In the genomic region with DNA sequence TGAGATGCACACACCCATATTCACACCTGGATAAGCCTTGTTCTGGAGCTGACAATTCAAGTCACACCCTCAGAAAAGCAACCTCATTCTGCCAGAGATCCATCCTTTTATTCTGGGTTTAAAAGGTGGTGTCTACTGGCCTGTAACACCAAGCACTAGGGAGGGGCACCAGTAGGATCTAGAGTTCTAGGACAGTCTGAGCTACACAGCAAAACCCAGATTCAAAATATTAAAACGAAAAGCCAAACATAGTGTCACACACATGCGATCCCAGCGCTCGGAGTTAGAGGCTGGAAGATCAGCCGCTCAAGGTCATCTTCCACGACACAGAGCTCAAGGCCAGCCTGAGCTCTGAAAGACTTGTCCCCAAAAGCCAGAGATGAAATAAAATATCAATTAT, we compare ENCODE assay signal across 33 mouse cellular contexts. TPM values are rescaled to one million over a fixed set of nuclear protein-coding genes. Genes with fewer than 3 reads are reported as not detected.
A peak's percentile ranks its signal among the peaks of the same experiment; 100 is the strongest.
DNase-seq lines count a peak whose midpoint lies in the region; ATAC-seq and TF ChIP-seq lines count a peak whose summit lies in the region.
"Had no signal": no experiment of that assay in that cellular context is flagged by ENCODE, and none has a peak within 500 bp of the region (broad histone marks: within the 10 kb centered on the region; RNA-seq: fewer than 3 reads in every experiment).

No protein-coding gene starts in this region.

- H3K4me2 ChIP-seq in heart, embryonic 13.5 days = peak overlapping the region; percentile 13
- peak overlapping the region; percentile 33 for H3K4me2 ChIP-seq in heart, embryonic 16.5 days (ENCODE audit: low read depth, low read length)
- H3K4me2 ChIP-seq: embryonic facial prominence, embryonic 13.5 days; forebrain, embryonic 12.5 days; forebrain, embryonic 15.5 days; hindbrain, embryonic 14.5 days had no signal

- 58% methylated on average over 6 of the region's 6 CpGs for WGBS in heart, embryonic 13.5 days
- 52% methylated on average over 6 of the region's 6 CpGs for WGBS in heart, embryonic 16.5 days
- 62% methylated on average over 6 of the region's 6 CpGs for WGBS in heart, adult 2 months

- H3K27ac ChIP-seq in heart, embryonic 13.5 days (replicated peaks) = peak overlapping the region; percentile 17; the same call in 1 of the 2 replicates
- H3K27ac ChIP-seq in heart, embryonic 16.5 days (ENCODE audit: low read length) = peak overlapping the region; percentile 26
- no peak overlapping the region; the same call in 1 of the 2 replicates for H3K27ac ChIP-seq in heart, adult 2 months
- H3K27ac ChIP-seq: embryonic facial prominence, embryonic 10.5 days; embryonic facial prominence, embryonic 13.5 days; forebrain, embryonic 12.5 days; forebrain, embryonic 15.5 days; hindbrain, embryonic 14.5 days; hindbrain, postnatal 0 days had no signal

- TF ChIP-seq POLR2A in heart, adult 2 months (IDR thresholded peaks at IDR 0.05; ENCODE audit: insufficient read depth, low read depth, low read length) = no peak

- ATAC-seq in heart, embryonic 13.5 days (ENCODE audit: extremely low read depth, insufficient number of reproducible peaks, low FRiP score, low TSS enrichment) = no peak
- no peak for ATAC-seq in heart, embryonic 16.5 days (replicated peaks; ENCODE audit: extremely low read depth, insufficient read depth, low FRiP score)
- ATAC-seq: forebrain, embryonic 15.5 days; hindbrain, postnatal 0 days; inflammation-experienced regulatory T-cells, adult 6 months; intestine, embryonic 16.5 days; Patski had no signal

- H3K4me1 ChIP-seq in heart, embryonic 13.5 days = peaks cover 58% of the 10 kb centered on the region
- H3K4me1 ChIP-seq in heart, embryonic 16.5 days (ENCODE audit: control insufficient read depth, insufficient read depth, low read length) = peaks cover 37% of the 10 kb centered on the region
- peaks cover 1% of the 10 kb centered on the region; the same call in 1 of the 2 replicates for H3K4me1 ChIP-seq in heart, adult 2 months (ENCODE audit: control insufficient read depth, insufficient read depth, low read length)
- H3K4me1 ChIP-seq: embryonic facial prominence, embryonic 10.5 days; embryonic facial prominence, embryonic 13.5 days; forebrain, embryonic 12.5 days; forebrain, embryonic 15.5 days had no signal

- peak overlapping the region; percentile 48 for H3K9ac ChIP-seq in heart, embryonic 13.5 days
- H3K9ac ChIP-seq in heart, embryonic 16.5 days (ENCODE audit: low read length) = peak overlapping the region; percentile 25
- no peak overlapping the region for H3K9ac ChIP-seq in heart, adult 2 months (ENCODE audit: low read depth, low read length)
- H3K9ac ChIP-seq: embryonic facial prominence, embryonic 13.5 days; forebrain, embryonic 12.5 days; forebrain, embryonic 15.5 days; hindbrain, embryonic 14.5 days had no signal

- TF ChIP-seq EP300 in heart, adult 2 months (IDR thresholded peaks at IDR 0.05; ENCODE audit: insufficient read depth, low read depth, low read length) = no peak

- H3K36me3 ChIP-seq in heart, embryonic 13.5 days = peaks cover 38% of the 10 kb centered on the region
- peaks cover 7% of the 10 kb centered on the region; the same call in 1 of the 2 replicates for H3K36me3 ChIP-seq in heart, embryonic 16.5 days (ENCODE audit: control insufficient read depth, insufficient read depth)
- H3K36me3 ChIP-seq in heart, adult 2 months (ENCODE audit: control insufficient read depth, insufficient read depth, low read length) = peaks cover 17% of the 10 kb centered on the region
- H3K36me3 ChIP-seq: embryonic facial prominence, embryonic 10.5 days; embryonic facial prominence, embryonic 13.5 days; forebrain, embryonic 12.5 days; forebrain, embryonic 15.5 days; G1E had no signal

- no peak for TF ChIP-seq CTCF in heart, adult 2 months (IDR thresholded peaks at IDR 0.05)

- H3K27me3 ChIP-seq in heart, embryonic 13.5 days (replicated peaks) = no peaks in the 10 kb centered on the region
- no peaks in the 10 kb centered on the region for H3K27me3 ChIP-seq in heart, embryonic 16.5 days (ENCODE audit: control insufficient read depth, insufficient read depth, low read length)
- H3K27me3 ChIP-seq in heart, adult 2 months (ENCODE audit: control insufficient read depth, insufficient read depth, low read length) = no peaks in the 10 kb centered on the region
- H3K27me3 ChIP-seq: CH12.LX; embryonic facial prominence, embryonic 13.5 days; forebrain, embryonic 12.5 days; forebrain, embryonic 15.5 days; Patski had no signal

- no peak overlapping the region for H3K4me3 ChIP-seq in heart, embryonic 13.5 days
- H3K4me3 ChIP-seq in heart, embryonic 16.5 days (ENCODE audit: low read length) = no peak overlapping the region
- no peak overlapping the region for H3K4me3 ChIP-seq in heart, adult 2 months
- H3K4me3 ChIP-seq: embryonic facial prominence, embryonic 10.5 days; embryonic facial prominence, embryonic 13.5 days; erythroblast, embryonic 14.5 days; forebrain, embryonic 12.5 days; forebrain, embryonic 15.5 days had no signal

- no peaks in the 10 kb centered on the region for H3K79me2 ChIP-seq in heart, adult 2 months (replicated peaks; ENCODE audit: control insufficient read depth, insufficient read depth, low read length)

- H3K9me3 ChIP-seq in heart, embryonic 13.5 days = no peaks in the 10 kb centered on the region
- H3K9me3 ChIP-seq in heart, embryonic 16.5 days (replicated peaks; ENCODE audit: control insufficient read depth, low read length) = no peaks in the 10 kb centered on the region
- H3K9me3 ChIP-seq: embryonic facial prominence, embryonic 10.5 days; embryonic facial prominence, embryonic 13.5 days; forebrain, embryonic 12.5 days; forebrain, embryonic 15.5 days; G1E had no signal

- peak; percentile 46 for DNase-seq in heart, adult 11 months
- no peak for DNase-seq in heart, adult 18-20 months
- DNase-seq in heart, postnatal 10 days = no peak
- no peak for DNase-seq in heart, adult 2 months
- DNase-seq: adrenal gland, adult 2 months; adrenal gland, postnatal 14 days; B cell, adult 2 months; cerebellum, adult 11-12 months; cerebellum, adult 8-10 months; cerebellum, postnatal 10 days; cerebellum, postnatal 36 days; embryo, embryonic 11 days; gastrocnemius, postnatal 25 days; heart, postnatal 4 days; kidney, adult 18-20 months; kidney, adult 9 months had no signal

- intact Hi-C loops in heart, postnatal 10 days (cut with DNase I) = no loop called here
- intact Hi-C loops in heart, adult 2 months (cut with DNase I) = no loop called here

RNA-seq across cellular contexts. Expression of a gene that starts 17.0 kb away (rescaled TPM):
- 10 to 100 TPM; 60.6 to 63.9 TPM for total RNA-seq in heart, adult 18-20 months (2021)
- polyA plus RNA-seq in heart, embryonic 13.5 days (2015; fragmentation: Nextera tagmentation; extraction: Ambion mirVana) = 48.5 and 57.4 TPM in 2 replicates
- 10 to 100 TPM; 51.0 to 55.9 TPM for total RNA-seq in heart, postnatal 10 days (2021)
- 61.5 and 69.2 TPM in 2 replicates for polyA plus RNA-seq in heart, embryonic 16.5 days (2015; fragmentation: Nextera tagmentation; extraction: Ambion mirVana)
- total RNA-seq in heart, adult 2 months (2021) = 10 to 100 TPM; 56.1 to 63.5 TPM
- 10.2 and 16.3 TPM in 2 replicates for polyA plus RNA-seq in heart, adult 2 months (2012; rRNA removed)

RNA-seq across cellular contexts. Expression of a gene that starts 54.8 kb away (rescaled TPM):
- not detected for total RNA-seq in heart, adult 18-20 months (2021)
- 0.48 and 5.6 TPM in 2 replicates for polyA plus RNA-seq in heart, embryonic 13.5 days (2015; fragmentation: Nextera tagmentation; extraction: Ambion mirVana)
- total RNA-seq in heart, postnatal 10 days (2021) = not detected
- polyA plus RNA-seq in heart, embryonic 16.5 days (2015; fragmentation: Nextera tagmentation; extraction: Ambion mirVana) = 0.49 and 1.8 TPM in 2 replicates
- total RNA-seq in heart, adult 2 months (2021) = not detected
- 2.2 TPM in 1 of 2 replicates, not detected in the other for polyA plus RNA-seq in heart, adult 2 months (2012; rRNA removed)
- total RNA-seq: CH12.LX; G1E; gastrocnemius, postnatal 25 days; heart, postnatal 4 days; hindbrain, postnatal 0 days had no signal
- polyA plus RNA-seq: adrenal gland, adult 2 months; brain, embryonic 14.5 days; cortical plate, adult 2 months; embryonic facial prominence, embryonic 10.5 days; embryonic facial prominence, embryonic 13.5 days; forebrain, embryonic 12.5 days; forebrain, embryonic 15.5 days; G1E; hindbrain, embryonic 11.5 days; hindbrain, embryonic 14.5 days; hindbrain, postnatal 0 days; inflammation-experienced regulatory T-cells, adult 6 months; Patski had no signal
